Mouse (Mus musculus) small intestine, adult 2 months (tissue): ENCODE data around the gene Catsper2.

Experiments
- CTCF ChIP-seq: fragments of 200-500 bp; IDR thresholded peaks from 2 replicates; pipeline ENCODE4 v1.5.1; 2012; ENCODE audit warnings: low read depth, mild to moderate bottlenecking, control low read depth, inconsistent platforms, low read length, moderate library complexity, mixed read lengths; ENCODE audit not compliant: insufficient replicate concordance, insufficient read length; ENCODE audit errors: extremely low read depth
- POLR2A ChIP-seq: fragments of 200-500 bp; IDR thresholded peaks from 2 replicates; pipeline ENCODE4 v1.6.1; 2012; ENCODE audit warnings: low read depth, mild to moderate bottlenecking, control low read depth, inconsistent platforms, low read length, moderate library complexity

- no peak; the same call in 1 of the 2 replicates for TF ChIP-seq POLR2A
- TF ChIP-seq CTCF: no peak
These were observed 28.9 kb upstream of the Catsper2 start for GRCm38 (mm10) chr2:121442259-121443067.
